Mouse (Mus musculus): ENCODE data around the gene Frs2. TPM values are rescaled to one million over a fixed set of nuclear protein-coding genes. Genes with fewer than 3 reads are reported as not detected.
A peak's percentile ranks its signal among the peaks of the same experiment; 100 is the strongest.
"Not testable (repeated sequence)": the region's sequence is repeated elsewhere in the genome, so short reads cannot be mapped to it uniquely, and the experiment has no call there.

Gene Frs2
- polyA plus RNA-seq, 1 experiment from 2014 or later = 11.9 TPM

DNA sequence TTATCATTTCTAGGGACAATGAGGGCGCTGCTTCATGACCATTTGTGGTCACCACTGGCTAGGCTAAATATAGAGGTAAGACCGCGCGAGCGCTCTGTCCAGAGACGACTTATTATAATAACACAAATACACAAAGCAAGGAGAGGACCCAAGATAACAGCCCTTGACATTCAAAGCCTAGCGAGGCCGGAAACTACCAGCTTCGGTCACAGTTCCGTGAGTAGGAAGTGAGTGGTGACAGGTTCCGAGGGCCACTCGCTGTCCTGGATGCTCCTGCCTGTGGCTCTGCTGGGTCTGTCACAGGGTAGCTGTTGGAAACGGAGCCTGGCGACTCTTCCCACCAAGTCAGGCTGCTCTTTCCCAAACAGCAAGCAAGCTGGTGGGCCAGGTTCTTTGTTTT is 106.0 kb downstream of the Frs2 start:
- WGBS = 70% methylated on average over 14 of the region's 14 CpGs

DNA sequence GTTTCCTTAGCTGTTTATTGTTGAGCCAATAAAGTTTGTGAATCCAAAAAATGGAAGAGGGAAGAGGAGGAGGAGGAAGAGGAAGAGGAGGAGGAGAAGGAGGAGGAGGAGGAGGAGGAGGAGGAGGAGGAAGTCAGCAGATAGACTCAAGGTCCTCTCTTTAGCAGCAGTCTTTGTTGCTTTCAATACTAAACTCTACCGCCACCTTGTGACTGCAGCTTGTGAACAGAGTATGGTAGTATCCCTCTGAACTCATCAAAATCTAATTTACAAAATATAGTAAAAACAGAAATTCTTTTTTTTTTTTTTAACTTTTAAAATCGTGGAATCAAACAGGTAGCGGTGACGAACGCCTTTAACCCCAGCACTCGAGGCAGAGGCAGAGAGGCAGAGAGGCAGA is 108.0 kb downstream of the Frs2 start:
- no peak for ATAC-seq (ENCODE audit: low FRiP score, low TSS enrichment)
- Histone ChIP-seq H3K36me3 (ENCODE audit: control insufficient read depth, insufficient read depth, low read length) (no peaks in the 10 kb centered on the region), H3K4me2 (replicated peaks; ENCODE audit: low read depth) (no peak overlapping the region), H3K9ac (ENCODE audit: low read length) (no peak overlapping the region), H3K9me3 (ENCODE audit: control insufficient read depth, low read length) (no peaks in the 10 kb centered on the region), H3K4me3 (ENCODE audit: low read depth, low read length) (no peak overlapping the region), H3K27ac (replicated peaks) (no peak overlapping the region), H3K27me3 (ENCODE audit: control insufficient read depth, insufficient read depth, low read length) (no peaks in the 10 kb centered on the region), H3K4me1 (replicated peaks; ENCODE audit: control insufficient read depth, insufficient read depth) (no peaks in the 10 kb centered on the region)
- WGBS = 73% methylated on average over 6 of the region's 6 CpGs
- no peak for DNase-seq (ENCODE audit: low spot score)
- TF ChIP-seq EP300 (optimal IDR thresholded peaks at IDR 0.05) (no peak), CTCF (IDR thresholded peaks at IDR 0.05; ENCODE audit: low read depth) (peak; percentile 71)

More for the DNA sequence above, 106.0 kb downstream of the Frs2 start:
- no peak overlapping the region for H3K9ac ChIP-seq (ENCODE audit: low read length)
- H3K27me3 ChIP-seq (ENCODE audit: control insufficient read depth, insufficient read depth, low read length) = no peaks in the 10 kb centered on the region
- H3K27ac ChIP-seq (replicated peaks) = no peak overlapping the region
- H3K4me3 ChIP-seq (ENCODE audit: low read depth, low read length) = no peak overlapping the region
- H3K36me3 ChIP-seq (ENCODE audit: control insufficient read depth, insufficient read depth, low read length) = no peaks in the 10 kb centered on the region
- TF ChIP-seq EP300 (optimal IDR thresholded peaks at IDR 0.05) (no peak), CTCF (IDR thresholded peaks at IDR 0.05; ENCODE audit: low read depth) (no peak)
- no peaks in the 10 kb centered on the region for H3K9me3 ChIP-seq (ENCODE audit: control insufficient read depth, low read length)
- no peaks in the 10 kb centered on the region for H3K4me1 ChIP-seq (replicated peaks; ENCODE audit: control insufficient read depth, insufficient read depth)
- no peak for DNase-seq (ENCODE audit: low spot score)
- ATAC-seq (ENCODE audit: low FRiP score, low TSS enrichment) = no peak
- no peak overlapping the region for H3K4me2 ChIP-seq (replicated peaks; ENCODE audit: low read depth)

DNA sequence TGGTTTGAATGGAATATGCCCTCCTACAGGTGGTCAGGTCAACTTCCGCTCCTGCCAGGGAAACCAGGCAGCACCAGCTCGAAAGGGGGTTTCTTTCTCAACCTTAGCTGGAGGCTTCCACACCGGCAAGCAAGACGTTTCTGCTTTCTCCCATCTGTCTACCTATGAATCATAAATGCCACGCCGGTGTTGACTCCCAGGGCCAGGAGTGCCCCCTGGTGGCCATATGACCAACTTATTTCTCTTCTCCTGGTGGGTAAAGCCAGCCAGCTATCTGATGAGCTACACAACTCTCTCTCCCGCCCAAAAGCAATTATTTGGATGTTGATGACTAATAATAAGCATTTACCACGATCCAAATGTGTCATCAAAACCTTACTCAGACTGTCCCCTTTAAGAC is 114.5 kb downstream of the Frs2 start:
- no peaks in the 10 kb centered on the region for H3K36me3 ChIP-seq (ENCODE audit: control insufficient read depth, insufficient read depth, low read length)
- H3K27me3 ChIP-seq (ENCODE audit: control insufficient read depth, insufficient read depth, low read length) = no peaks in the 10 kb centered on the region
- no peak overlapping the region for H3K27ac ChIP-seq (replicated peaks)
- WGBS = 14% methylated on average over 8 of the region's 8 CpGs
- no peak overlapping the region for H3K4me3 ChIP-seq (ENCODE audit: low read depth, low read length)
- no peaks in the 10 kb centered on the region for H3K4me1 ChIP-seq (replicated peaks; ENCODE audit: control insufficient read depth, insufficient read depth)
- H3K9me3 ChIP-seq (ENCODE audit: control insufficient read depth, low read length) = no peaks in the 10 kb centered on the region
- no peak overlapping the region for H3K4me2 ChIP-seq (replicated peaks; ENCODE audit: low read depth)
- ATAC-seq (ENCODE audit: low FRiP score, low TSS enrichment) (peak; percentile 72), DNase-seq (ENCODE audit: low spot score) (peak; percentile 89)
- TF ChIP-seq CTCF (IDR thresholded peaks at IDR 0.05; ENCODE audit: low read depth) (peak; percentile 90), EP300 (optimal IDR thresholded peaks at IDR 0.05) (no peak)
- H3K9ac ChIP-seq (ENCODE audit: low read length) = no peak overlapping the region

DNA sequence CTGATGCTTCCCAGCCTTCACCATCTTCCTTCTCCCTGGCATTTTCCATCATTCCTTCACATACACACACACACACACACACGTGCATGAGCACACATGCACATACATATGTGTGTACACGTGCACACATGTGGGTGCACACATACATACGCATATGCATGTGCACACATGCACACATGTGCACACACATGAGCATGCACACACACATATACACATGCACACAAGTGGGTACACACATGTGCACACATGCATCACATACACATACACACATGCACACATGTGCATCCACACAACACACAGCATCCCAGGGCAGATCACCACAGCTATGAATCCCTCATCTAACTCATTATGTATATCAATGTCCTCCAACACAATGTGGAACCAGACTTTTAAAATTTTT is 117.2 kb downstream of the Frs2 start:
- WGBS = 90% methylated on average over 3 of the region's 3 CpGs
- TF ChIP-seq CTCF (IDR thresholded peaks at IDR 0.05; ENCODE audit: low read depth) (no peak), EP300 (optimal IDR thresholded peaks at IDR 0.05) (no peak)
- H3K4me3 ChIP-seq (ENCODE audit: low read depth, low read length) = no peak overlapping the region
- H3K4me1 ChIP-seq (replicated peaks; ENCODE audit: control insufficient read depth, insufficient read depth) = no peaks in the 10 kb centered on the region
- H3K9me3 ChIP-seq (ENCODE audit: control insufficient read depth, low read length) = no peaks in the 10 kb centered on the region
- no peak overlapping the region for H3K27ac ChIP-seq (replicated peaks)
- no peaks in the 10 kb centered on the region for H3K27me3 ChIP-seq (ENCODE audit: control insufficient read depth, insufficient read depth, low read length)
- DNase-seq (ENCODE audit: low spot score) (no peak), ATAC-seq (ENCODE audit: low FRiP score, low TSS enrichment) (no peak)
- H3K4me2 ChIP-seq (replicated peaks; ENCODE audit: low read depth) = no peak overlapping the region
- no peaks in the 10 kb centered on the region for H3K36me3 ChIP-seq (ENCODE audit: control insufficient read depth, insufficient read depth, low read length)
- H3K9ac ChIP-seq (ENCODE audit: low read length) = no peak overlapping the region

DNA sequence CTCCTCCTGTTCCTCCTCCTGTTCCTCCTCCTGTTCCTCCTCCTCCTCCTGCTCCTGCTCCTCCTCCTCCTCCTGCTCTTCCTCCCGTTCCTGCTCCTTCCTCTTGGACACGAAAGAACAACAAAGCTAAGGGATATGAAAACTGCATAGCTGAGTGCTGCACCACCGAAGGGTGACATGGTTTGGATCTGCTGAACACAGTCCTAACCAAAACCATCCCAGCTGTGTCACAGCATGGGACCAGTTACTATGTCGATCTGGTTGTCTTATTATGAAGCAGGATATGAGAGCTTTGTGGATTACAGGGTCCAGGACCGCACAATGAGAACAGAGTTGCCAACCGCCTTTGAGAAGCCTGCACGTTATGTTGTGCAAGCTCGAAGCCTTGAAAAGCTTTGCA is 122.2 kb downstream of the Frs2 start:
- H3K27ac ChIP-seq (replicated peaks) = no peak overlapping the region
- no peaks in the 10 kb centered on the region for H3K36me3 ChIP-seq (ENCODE audit: control insufficient read depth, insufficient read depth, low read length)
- no peak for ATAC-seq (ENCODE audit: low FRiP score, low TSS enrichment)
- 74% methylated on average over 8 of the region's 8 CpGs for WGBS
- DNase-seq (ENCODE audit: low spot score) = no peak
- H3K9ac ChIP-seq (ENCODE audit: low read length) = no peak overlapping the region
- no peak overlapping the region for H3K4me3 ChIP-seq (ENCODE audit: low read depth, low read length)
- TF ChIP-seq EP300 (optimal IDR thresholded peaks at IDR 0.05) = no peak
- TF ChIP-seq CTCF (IDR thresholded peaks at IDR 0.05; ENCODE audit: low read depth) = no peak
- no peaks in the 10 kb centered on the region for H3K4me1 ChIP-seq (replicated peaks; ENCODE audit: control insufficient read depth, insufficient read depth)
- no peaks in the 10 kb centered on the region for H3K27me3 ChIP-seq (ENCODE audit: control insufficient read depth, insufficient read depth, low read length)
- H3K4me2 ChIP-seq (replicated peaks; ENCODE audit: low read depth) = no peak overlapping the region
- no peaks in the 10 kb centered on the region for H3K9me3 ChIP-seq (ENCODE audit: control insufficient read depth, low read length)

DNA sequence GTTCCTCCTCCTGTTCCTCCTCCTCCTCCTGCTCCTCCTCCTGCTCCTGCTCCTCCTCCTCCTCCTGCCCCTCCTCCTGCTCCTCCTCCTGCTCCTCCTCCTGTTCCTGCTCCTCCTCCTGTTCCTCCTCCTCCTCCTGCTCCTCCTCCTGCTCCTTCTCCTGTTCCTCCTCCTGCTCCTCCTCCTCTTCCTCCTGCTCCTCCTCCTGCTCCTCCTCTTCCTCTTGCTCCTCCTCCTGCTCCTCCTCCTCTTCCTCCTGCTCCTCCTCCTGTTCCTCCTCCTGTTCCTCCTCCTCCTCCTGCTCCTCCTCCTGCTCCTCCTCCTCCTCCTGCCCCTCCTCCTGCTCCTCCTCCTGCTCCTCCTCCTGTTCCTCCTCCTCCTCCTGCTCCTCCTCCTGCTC is 122.6 kb downstream of the Frs2 start:
- H3K4me1 ChIP-seq (replicated peaks; ENCODE audit: control insufficient read depth, insufficient read depth); H3K27ac ChIP-seq (replicated peaks); H3K9ac ChIP-seq (ENCODE audit: low read length); H3K4me2 ChIP-seq (replicated peaks; ENCODE audit: low read depth); H3K36me3 ChIP-seq (ENCODE audit: control insufficient read depth, insufficient read depth, low read length); ATAC-seq (ENCODE audit: low FRiP score, low TSS enrichment); H3K27me3 ChIP-seq (ENCODE audit: control insufficient read depth, insufficient read depth, low read length); DNase-seq (ENCODE audit: low spot score); H3K9me3 ChIP-seq (ENCODE audit: control insufficient read depth, low read length); H3K4me3 ChIP-seq (ENCODE audit: low read depth, low read length): not testable (repeated sequence)
